Mouse (Mus musculus): ENCODE results near the gene Zfp709.
"Not testable (repeated sequence)": the region's sequence is repeated elsewhere in the genome, so short reads cannot be mapped to it uniquely, and the experiment has no call there.

The Zfp709 gene

DNA sequence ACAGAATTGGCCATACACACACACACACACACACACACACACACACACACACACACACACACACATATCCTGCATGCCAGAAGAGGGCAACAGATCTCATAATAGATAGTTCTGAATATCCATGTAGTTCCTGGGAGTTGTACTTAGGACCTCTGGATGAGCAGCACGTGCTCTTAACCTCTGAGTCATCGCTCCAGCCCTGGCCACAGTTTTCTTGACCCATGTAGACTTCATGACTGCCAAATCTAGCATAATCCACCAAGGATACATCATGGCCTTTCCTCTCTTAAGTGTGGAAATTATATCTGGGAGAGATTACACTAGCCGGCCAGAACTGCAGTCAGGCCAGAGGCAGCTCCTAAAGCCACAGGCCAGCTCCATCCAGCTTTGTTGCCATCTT, 44.7 kb downstream of the Zfp709 start:
- no peak for DNase-seq (ENCODE audit: low read depth)

DNA sequence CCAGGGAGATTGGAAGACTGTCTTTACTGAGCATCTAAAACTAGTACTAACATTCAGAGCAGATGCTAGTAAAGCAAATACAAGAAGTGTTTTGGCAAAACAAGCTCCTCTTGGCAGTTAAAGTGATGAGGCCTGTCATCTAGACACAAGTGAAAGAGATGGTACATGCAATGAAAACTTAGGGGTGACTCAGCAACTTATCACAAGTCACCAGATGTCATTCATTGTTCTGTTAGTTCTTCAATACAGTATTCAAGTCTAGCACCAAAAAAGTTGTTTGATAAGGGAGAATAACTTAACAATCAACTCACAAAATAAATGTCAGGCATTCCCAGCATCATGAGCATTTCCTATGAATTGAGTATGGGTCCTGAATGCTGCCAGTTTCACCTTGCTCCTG, 46.0 kb downstream of the Zfp709 start:
- no peak for DNase-seq (ENCODE audit: low read depth)

DNA sequence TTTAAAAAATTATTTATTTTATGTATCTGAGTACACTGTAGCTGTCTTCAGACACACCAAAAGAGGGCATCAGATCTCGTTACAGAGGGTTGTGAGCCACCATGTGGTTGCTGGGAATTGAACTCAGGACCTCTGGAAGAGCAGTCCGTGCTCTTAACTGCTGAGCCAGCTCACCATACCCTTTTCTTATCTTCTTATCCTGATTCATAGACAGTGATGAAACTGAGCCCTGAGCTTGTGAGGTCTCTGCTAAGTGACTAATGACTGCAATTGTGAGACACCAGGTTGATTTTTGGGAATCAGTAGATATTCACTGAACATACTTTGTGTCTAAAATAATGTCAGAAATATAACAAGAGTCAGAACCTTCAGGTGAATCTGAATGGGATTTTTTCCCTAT, 56.2 kb downstream of the Zfp709 start:
- not testable (repeated sequence) for DNase-seq (ENCODE audit: low read depth)

DNA sequence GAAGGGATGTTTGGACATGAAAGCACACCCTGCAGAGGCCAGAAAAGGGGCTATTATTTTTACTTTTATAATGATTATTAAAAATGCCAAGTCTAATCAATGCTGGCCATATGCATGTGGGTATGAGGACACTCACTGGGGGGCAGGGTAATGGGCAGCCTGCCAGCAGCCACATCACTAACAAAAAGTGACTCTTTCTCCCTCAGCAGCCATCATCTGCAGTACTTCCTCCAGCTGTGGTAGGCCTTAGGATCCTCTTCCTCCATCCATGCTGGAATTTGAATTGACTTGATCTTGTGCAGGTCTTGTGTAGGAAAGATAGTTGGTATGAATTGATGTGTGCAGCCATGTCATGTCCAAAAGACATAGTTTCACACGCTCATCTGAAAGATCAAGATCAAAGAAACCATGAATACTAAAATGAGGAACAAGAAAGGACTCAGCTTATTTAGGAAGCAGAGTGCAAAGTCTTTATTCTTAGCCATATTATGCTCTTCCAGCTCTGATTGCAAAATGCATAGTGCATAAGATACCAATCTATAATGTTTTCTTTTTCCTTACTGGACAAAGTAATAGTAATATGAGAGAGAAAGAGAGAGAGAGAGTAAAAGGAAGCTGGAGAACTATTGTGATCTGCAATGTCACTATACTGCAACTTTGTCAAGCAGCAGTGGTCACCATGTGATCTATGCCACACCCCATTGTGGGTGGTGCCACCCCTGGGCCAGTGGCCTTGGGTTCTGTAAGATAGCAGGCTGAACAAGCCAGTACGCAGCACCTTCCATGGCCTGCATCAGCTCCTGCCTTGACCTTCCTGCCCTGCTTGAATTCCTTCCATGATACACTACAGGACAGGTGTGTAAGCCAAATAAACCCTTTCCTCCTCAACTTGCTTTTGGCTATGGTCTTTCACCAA, 58.7 kb downstream of the Zfp709 start:
- no peak for DNase-seq (ENCODE audit: low read depth)

DNA sequence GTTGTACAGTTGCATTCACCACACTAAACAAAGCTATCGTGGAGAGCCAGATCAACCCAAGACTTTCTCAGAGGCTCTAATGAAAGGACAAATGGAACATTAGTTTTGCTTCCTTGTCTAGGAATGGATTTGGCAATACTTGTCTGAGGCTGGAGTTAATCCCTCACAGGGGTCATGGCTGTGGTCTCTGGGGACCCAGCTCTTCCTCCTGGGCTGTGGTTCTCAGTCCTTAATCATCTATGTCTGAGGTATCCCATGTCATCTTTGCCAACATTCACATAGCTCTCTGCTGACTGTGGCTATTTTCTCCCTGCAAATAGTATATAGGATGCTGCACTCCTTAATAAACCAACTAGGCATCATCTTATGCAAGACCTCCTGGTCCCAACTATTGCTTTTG, 60.0 kb downstream of the Zfp709 start:
- no peak for DNase-seq (ENCODE audit: low read depth)
